Mouse (Mus musculus) CD4-positive, CD25-positive, alpha-beta regulatory T cell (primary cell): ENCODE results near the gene Stk16. TPM values are rescaled to one million over a fixed set of nuclear protein-coding genes. Genes with fewer than 3 reads are reported as not detected.

Experiments
- polyA plus RNA-seq: library from polyadenylated mRNA; unstranded; fragments of 100-300 nt; shearing (Covaris generic); gene quantifications from one replicate; pipeline ENCODE4 v1.2.1, GENCODE M21; 2017

Stk16 gene
- polyA plus RNA-seq = 104 TPM

GRCm38 (mm10) chr1:75210136-75211087, at the start of gene Stk16, which contains the start of gene Glb1l:
Gene Stk16, plus strand, starts transcription at chr1:75210838.
Gene Glb1l, minus strand, starts transcription at chr1:75210813.

GRCm38 (mm10) chr1:75168472-75169464, 41.9 kb upstream of the Stk16 start, which contains the start of gene Zfand2b:
Gene Zfand2b, plus strand, starts transcription at chr1:75168646.

GRCm38 (mm10) chr1:75180105-75180590, 30.5 kb upstream of the Stk16 start, which contains the start of gene Abcb6:
Gene Abcb6, minus strand, starts transcription at chr1:75180392.

GRCm38 (mm10) chr1:75191622-75192402, 18.8 kb upstream of the Stk16 start, which contains the start of the genes Ankzf1 and Atg9a:
Gene Ankzf1, plus strand, starts transcription at chr1:75192151.
Gene Atg9a, minus strand, starts transcription at chr1:75192196.

GRCm38 (mm10) chr1:75219531-75219930, 8.9 kb downstream of the Stk16 start, which contains the start of gene Tuba4a:
Gene Tuba4a, minus strand, starts transcription at chr1:75219865.

GRCm38 (mm10) chr1:75231664-75232152, 21.1 kb downstream of the Stk16 start, which contains the start of gene A630095N17Rik:
Gene A630095N17Rik, minus strand, starts transcription at chr1:75232102.

GRCm38 (mm10) chr1:75236117-75237050, 25.7 kb downstream of the Stk16 start, which contains the start of gene Dnajb2:
Gene Dnajb2, plus strand, starts transcription at chr1:75236406.

GRCm38 (mm10) chr1:75264091-75264880, 53.6 kb downstream of the Stk16 start, which contains the start of gene Ptprn:
Gene Ptprn, minus strand, starts transcription at chr1:75264502.

Other genes starting within 250 kb of the Stk16 start
- gene Nhej1, start 85.6 kb upstream of the Stk16 start, polyA plus RNA-seq = 8.1 TPM
- 0.25 TPM for gene Slc23a3, start 76.9 kb upstream of the Stk16 start, polyA plus RNA-seq
- gene Cnppd1, start 68.1 kb upstream of the Stk16 start, polyA plus RNA-seq = 178 TPM
- 113 TPM for gene Retreg2, start 68.1 kb upstream of the Stk16 start, polyA plus RNA-seq
- gene Zfand2b, start 42.2 kb upstream of the Stk16 start, polyA plus RNA-seq = 78.5 TPM
- gene Abcb6, start 30.4 kb upstream of the Stk16 start, polyA plus RNA-seq = 4.5 TPM
- 46.2 TPM for gene Ankzf1, start 18.7 kb upstream of the Stk16 start, polyA plus RNA-seq
- 24.9 TPM for gene Atg9a, start 18.6 kb upstream of the Stk16 start, polyA plus RNA-seq
- gene Glb1l, start within 50 bp of the Stk16 start, polyA plus RNA-seq = 15.6 TPM
- 316 TPM for gene Tuba4a, start 9.0 kb downstream of the Stk16 start, polyA plus RNA-seq
- gene A630095N17Rik, start 21.3 kb downstream of the Stk16 start, polyA plus RNA-seq = 0.85 TPM
- gene Dnajb2, start 25.6 kb downstream of the Stk16 start, polyA plus RNA-seq = 25.5 TPM
- 0.43 TPM for gene Ptprn, start 53.7 kb downstream of the Stk16 start, polyA plus RNA-seq
- not detected for gene Resp18, start 67.6 kb downstream of the Stk16 start, polyA plus RNA-seq
- 78.1 TPM for gene Dnpep, start 107.2 kb downstream of the Stk16 start, polyA plus RNA-seq
- 0.34 TPM for gene Des, start 149.5 kb downstream of the Stk16 start, polyA plus RNA-seq
- 0.59 TPM for gene Speg, start 164.5 kb downstream of the Stk16 start, polyA plus RNA-seq
- 90.4 TPM for gene Gmppa, start 225.1 kb downstream of the Stk16 start, polyA plus RNA-seq
- gene Asic4, start 239.6 kb downstream of the Stk16 start, polyA plus RNA-seq = not detected